In genomic region chr12:96090995-96091394, GRCm38 (mm10) we compare ENCODE assay signal across 17 mouse cellular contexts.
"Had no signal": no experiment of that assay in that cellular context is flagged by ENCODE, and none has a peak within 500 bp of the region (broad histone marks: within the 10 kb centered on the region; RNA-seq: fewer than 3 reads in every experiment).

No protein-coding gene starts in this region.

- H3K27ac ChIP-seq: liver, embryonic 14.5 days; midbrain, embryonic 10.5 days; midbrain, embryonic 12.5 days; midbrain, embryonic 15.5 days; neural tube, embryonic 13.5 days had no signal

- H3K4me1 ChIP-seq: midbrain, embryonic 10.5 days; midbrain, embryonic 12.5 days; midbrain, embryonic 15.5 days; neural tube, embryonic 13.5 days had no signal

- ATAC-seq: midbrain, embryonic 15.5 days had no signal

- DNase-seq: lung, adult 18-20 months; lung, postnatal 10 days; lung, postnatal 4 days; retina, postnatal 1 day; right cerebral cortex, adult 18-20 months; right cerebral cortex, postnatal 25 days; right cerebral cortex, postnatal 4 days; spleen, adult 18-20 months; thymus, adult 2 months; thymus, postnatal 25 days; thymus, postnatal 4 days had no signal

- H3K4me3 ChIP-seq: midbrain, embryonic 10.5 days; midbrain, embryonic 12.5 days; midbrain, embryonic 15.5 days; myocyte; neural tube, embryonic 13.5 days had no signal

- H3K9me3 ChIP-seq: midbrain, embryonic 10.5 days; midbrain, embryonic 12.5 days; midbrain, embryonic 15.5 days; neural tube, embryonic 13.5 days had no signal

- H3K36me3 ChIP-seq: midbrain, embryonic 10.5 days; midbrain, embryonic 12.5 days; midbrain, embryonic 15.5 days; neural tube, embryonic 13.5 days had no signal

- H3K9ac ChIP-seq: liver, embryonic 14.5 days; midbrain, embryonic 12.5 days; midbrain, embryonic 15.5 days; neural tube, embryonic 13.5 days had no signal

- H3K4me2 ChIP-seq: midbrain, embryonic 12.5 days; midbrain, embryonic 15.5 days; neural tube, embryonic 13.5 days had no signal

- H3K27me3 ChIP-seq: midbrain, embryonic 12.5 days; midbrain, embryonic 15.5 days; neural tube, embryonic 13.5 days had no signal
